Mouse (Mus musculus): Measurements from ENCODE around the gene Tbc1d30. TPM values are rescaled to one million over a fixed set of nuclear protein-coding genes. Genes with fewer than 3 reads are reported as not detected.

The Tbc1d30 gene
- polyA plus RNA-seq, 1 experiment from 2014 or later: 0.63 TPM

DNA sequence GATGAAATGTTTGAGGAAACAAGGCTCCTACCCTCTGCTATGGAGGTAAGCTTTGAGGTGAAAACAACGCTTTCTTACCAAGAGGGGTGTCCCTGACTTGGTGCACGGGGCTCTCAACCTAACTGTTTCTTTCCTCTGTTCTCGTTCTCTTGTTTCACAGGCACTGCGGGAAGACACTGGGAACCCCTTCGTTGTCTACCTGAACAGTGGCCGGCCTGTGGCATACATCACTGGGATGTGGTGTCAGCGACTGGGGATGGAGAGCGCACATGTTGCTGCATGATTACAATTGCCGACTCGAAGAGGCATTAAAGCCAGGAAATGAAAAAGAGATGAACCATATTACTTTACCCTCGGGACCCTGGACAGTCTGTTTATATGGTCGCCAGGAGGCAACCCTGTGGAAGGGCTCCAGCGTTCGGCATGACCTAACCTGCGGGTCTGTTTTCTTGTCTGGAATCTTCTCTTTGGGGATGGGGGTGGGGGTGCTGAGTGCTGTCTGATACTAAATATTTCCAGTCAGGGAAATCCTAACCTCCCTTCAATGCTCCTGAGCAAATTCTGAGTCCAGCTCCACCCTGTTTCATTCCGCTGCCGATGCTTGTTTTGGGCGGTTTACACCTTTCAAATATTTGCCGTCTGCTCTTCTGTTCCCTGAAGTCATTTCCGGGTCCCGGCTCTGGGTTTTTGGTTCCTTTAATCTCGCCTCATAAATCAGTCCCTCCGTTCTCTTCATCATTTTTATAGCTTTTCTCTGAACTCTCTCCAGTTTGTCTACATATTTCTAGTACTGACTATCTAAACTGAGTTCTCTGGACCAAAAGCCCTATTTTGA, 107.5 kb downstream of the Tbc1d30 start:
- Histone ChIP-seq H3K9me3 (no peaks in the 10 kb centered on the region), H3K36me3 (no peaks in the 10 kb centered on the region), H3K27me3 (no peaks in the 10 kb centered on the region), H3K4me1 (replicated peaks) (peaks cover 31% of the 10 kb centered on the region), H3K9ac (replicated peaks) (no peak overlapping the region), H3K4me2 (peak overlapping the region; percentile 20), H3K4me3 (replicated peaks) (no peak overlapping the region), H3K27ac (peak overlapping the region; percentile 46)
- ATAC-seq (ENCODE audit: insufficient number of reproducible peaks, insufficient read depth, low FRiP score, low TSS enrichment, low read depth): 0 out of 2 replicates have a peak, but pooled peaks have one; percentile 22
- 30% methylated on average over 23 of the region's 23 CpGs for WGBS

DNA sequence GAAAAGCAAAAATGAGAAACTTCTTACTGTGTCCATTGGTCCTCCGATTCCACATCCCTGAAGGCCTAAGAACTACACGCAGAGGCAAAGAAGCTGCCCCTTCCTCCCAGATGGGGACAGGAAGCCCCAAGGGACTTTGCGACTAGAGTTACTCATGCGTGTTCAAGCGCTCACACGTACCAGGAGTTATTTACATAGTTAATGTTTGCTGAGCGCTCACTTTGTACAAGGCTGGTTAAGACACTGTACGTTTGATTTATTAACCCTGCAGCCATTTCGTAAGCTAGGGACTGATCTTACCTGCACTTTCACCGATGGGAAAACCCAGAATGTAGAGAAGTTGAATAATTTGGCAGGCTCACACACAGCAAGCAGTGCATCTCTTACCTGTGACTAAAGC, 108.5 kb downstream of the Tbc1d30 start:
- H3K36me3 ChIP-seq: no peaks in the 10 kb centered on the region
- no peak for ATAC-seq (ENCODE audit: insufficient number of reproducible peaks, insufficient read depth, low FRiP score, low TSS enrichment, low read depth)
- no peaks in the 10 kb centered on the region for H3K27me3 ChIP-seq
- peaks cover 39% of the 10 kb centered on the region for H3K4me1 ChIP-seq (replicated peaks)
- H3K9me3 ChIP-seq: no peaks in the 10 kb centered on the region
- peak overlapping the region; percentile 46 for H3K27ac ChIP-seq
- H3K9ac ChIP-seq (replicated peaks): no peak overlapping the region
- 74% methylated on average over 10 of the region's 10 CpGs for WGBS
- no peak overlapping the region for H3K4me2 ChIP-seq
- no peak overlapping the region for H3K4me3 ChIP-seq (replicated peaks)

DNA sequence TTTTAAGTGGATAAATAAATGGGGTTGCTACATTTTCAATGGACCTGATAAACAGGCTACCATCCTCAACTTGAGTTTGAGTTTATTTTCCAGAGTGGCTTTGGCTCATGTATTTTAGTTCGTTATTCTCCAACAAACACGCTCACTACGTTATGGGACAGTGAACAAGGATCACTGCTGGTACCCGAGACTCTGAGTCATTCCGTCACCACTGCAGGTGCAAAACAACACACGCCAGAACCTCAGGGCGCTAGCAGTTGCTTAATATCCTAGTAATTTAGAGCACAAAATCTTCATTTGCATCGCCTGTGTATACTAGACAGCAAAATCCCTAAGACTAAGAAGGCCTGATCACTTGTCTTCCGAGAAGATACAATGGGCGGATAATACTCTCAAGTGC, 112.0 kb downstream of the Tbc1d30 start:
- Histone ChIP-seq H3K27ac (no peak overlapping the region), H3K9me3 (no peaks in the 10 kb centered on the region), H3K27me3 (no peaks in the 10 kb centered on the region), H3K4me3 (replicated peaks) (no peak overlapping the region), H3K36me3 (no peaks in the 10 kb centered on the region), H3K4me2 (no peak overlapping the region), H3K4me1 (replicated peaks) (peaks cover 46% of the 10 kb centered on the region), H3K9ac (replicated peaks) (no peak overlapping the region)
- no peak for ATAC-seq (ENCODE audit: insufficient number of reproducible peaks, insufficient read depth, low FRiP score, low TSS enrichment, low read depth)
- WGBS: 82% methylated on average over 10 of the region's 10 CpGs

DNA sequence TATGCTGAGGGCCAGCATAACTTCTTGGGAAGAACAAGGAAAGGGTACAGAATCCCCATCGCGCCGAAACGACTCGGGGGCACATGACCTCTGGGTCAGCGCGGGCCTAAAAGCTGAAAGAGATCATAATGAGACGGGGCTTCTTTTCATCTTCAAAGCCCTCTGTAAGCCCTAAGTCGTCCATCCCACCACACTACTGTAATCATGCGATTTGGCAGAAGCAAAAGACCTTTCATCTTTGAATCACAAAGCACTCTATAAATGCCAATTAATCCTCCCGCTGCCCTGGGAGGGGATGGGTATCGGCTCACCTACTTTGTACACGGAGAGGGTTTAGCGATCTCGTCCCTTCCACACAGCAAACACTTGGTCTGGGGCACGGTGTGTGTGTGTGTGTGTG, 112.5 kb downstream of the Tbc1d30 start:
- no peak overlapping the region for H3K27ac ChIP-seq
- 17% methylated on average over 16 of the region's 16 CpGs for WGBS
- no peak for ATAC-seq (ENCODE audit: insufficient number of reproducible peaks, insufficient read depth, low FRiP score, low TSS enrichment, low read depth)

DNA sequence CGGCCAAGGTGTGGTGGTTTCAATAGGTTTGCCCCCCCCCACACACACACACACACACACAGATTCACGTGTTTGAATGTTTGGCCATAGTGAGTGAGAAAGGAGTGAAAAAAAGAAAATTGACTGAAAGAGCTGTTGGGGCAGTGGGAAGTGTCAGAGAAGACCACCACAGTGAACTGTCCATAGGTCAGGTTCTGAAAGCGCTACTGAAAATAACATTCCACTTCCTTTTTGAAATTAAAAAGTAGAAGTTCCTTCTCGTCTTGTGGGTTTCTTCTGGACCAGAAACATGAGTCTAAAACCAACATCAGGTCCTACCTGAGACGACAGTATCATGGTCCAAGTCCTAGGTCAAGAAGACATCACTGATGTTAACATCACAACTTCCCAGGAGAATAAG, 113.7 kb downstream of the Tbc1d30 start:
- no peak overlapping the region for H3K27ac ChIP-seq
- no peaks in the 10 kb centered on the region for H3K36me3 ChIP-seq
- no peak overlapping the region for H3K4me3 ChIP-seq (replicated peaks)
- H3K9ac ChIP-seq (replicated peaks): no peak overlapping the region
- ATAC-seq (ENCODE audit: insufficient number of reproducible peaks, insufficient read depth, low FRiP score, low TSS enrichment, low read depth): no peak
- peaks cover 34% of the 10 kb centered on the region for H3K4me1 ChIP-seq (replicated peaks)
- 77% methylated on average over 5 of the region's 5 CpGs for WGBS
- H3K9me3 ChIP-seq: no peaks in the 10 kb centered on the region
- H3K27me3 ChIP-seq: no peaks in the 10 kb centered on the region
- H3K4me2 ChIP-seq: no peak overlapping the region

More for the DNA sequence above, 112.5 kb downstream of the Tbc1d30 start:
- no peak overlapping the region for H3K9ac ChIP-seq (replicated peaks)
- no peaks in the 10 kb centered on the region for H3K36me3 ChIP-seq
- no peak overlapping the region for H3K4me3 ChIP-seq (replicated peaks)
- no peak overlapping the region for H3K4me2 ChIP-seq
- H3K4me1 ChIP-seq (replicated peaks): peaks cover 45% of the 10 kb centered on the region
- H3K27me3 ChIP-seq: no peaks in the 10 kb centered on the region
- no peaks in the 10 kb centered on the region for H3K9me3 ChIP-seq

DNA sequence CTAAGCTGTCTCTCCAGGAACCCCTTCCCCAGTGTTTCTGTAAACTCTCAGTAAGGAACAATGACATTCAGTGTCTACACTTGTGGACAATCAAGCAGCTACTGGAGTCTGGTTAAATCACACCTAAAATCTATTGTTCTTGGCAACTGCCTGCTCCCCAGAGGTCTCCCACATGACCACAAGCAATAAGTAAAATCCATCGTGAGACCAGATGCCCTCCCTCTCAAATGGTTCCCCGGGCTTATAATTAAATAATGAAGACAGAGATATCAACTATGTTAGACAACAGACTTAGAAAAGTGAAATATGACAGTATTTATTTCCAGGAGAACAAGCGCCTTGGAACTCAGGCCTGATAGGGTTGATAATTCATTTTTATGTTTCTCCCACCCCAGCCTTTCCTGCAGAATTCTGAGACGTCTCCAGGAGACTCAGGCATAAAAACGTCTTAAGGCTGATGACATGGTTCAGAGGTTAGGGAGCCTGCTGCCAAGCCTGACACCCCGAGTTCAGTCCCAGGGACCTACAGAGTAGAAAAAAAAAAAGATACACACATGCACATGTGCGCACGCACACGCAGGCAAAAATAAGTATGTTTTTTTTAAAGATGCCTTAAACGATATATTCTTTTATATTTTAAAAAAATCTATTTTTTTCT, 115.8 kb downstream of the Tbc1d30 start:
- H3K9me3 ChIP-seq: 0 out of 2 replicates have a peak, but pooled peaks cover 7% of the 10 kb centered on the region
- H3K4me1 ChIP-seq (replicated peaks): peaks cover 29% of the 10 kb centered on the region
- 63% methylated on average over 10 of the region's 10 CpGs for WGBS
- peak overlapping the region; percentile 36; the same call in 1 of the 2 replicates for H3K27ac ChIP-seq
- H3K36me3 ChIP-seq: no peaks in the 10 kb centered on the region
- no peak for ATAC-seq (ENCODE audit: insufficient number of reproducible peaks, insufficient read depth, low FRiP score, low TSS enrichment, low read depth)
- no peak overlapping the region for H3K9ac ChIP-seq (replicated peaks)
- H3K27me3 ChIP-seq: no peaks in the 10 kb centered on the region
- no peak overlapping the region for H3K4me3 ChIP-seq (replicated peaks)
- no peak overlapping the region for H3K4me2 ChIP-seq

DNA sequence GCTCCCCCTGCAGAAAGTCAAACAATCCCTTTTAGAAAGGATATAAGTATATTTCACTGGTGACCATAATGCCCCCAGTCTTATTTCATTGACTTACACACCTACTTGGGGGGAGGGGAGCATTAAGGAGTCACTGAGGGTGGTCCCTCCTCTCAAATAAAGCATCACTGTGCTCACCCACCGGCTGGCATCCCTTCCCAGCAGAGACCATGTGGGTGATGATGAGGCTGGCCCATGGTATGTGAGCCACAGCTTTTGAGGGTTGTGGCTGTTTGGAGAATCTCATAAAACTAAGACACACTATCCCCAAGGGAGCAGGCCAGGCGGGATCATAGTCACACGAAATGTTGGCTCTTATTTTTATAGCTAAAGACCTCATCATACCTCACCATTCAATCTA, 116.6 kb downstream of the Tbc1d30 start:
- ATAC-seq (ENCODE audit: insufficient number of reproducible peaks, insufficient read depth, low FRiP score, low TSS enrichment, low read depth): no peak
- Histone ChIP-seq H3K9ac (replicated peaks) (no peak overlapping the region), H3K27ac (no peak overlapping the region), H3K9me3 (0 out of 2 replicates have a peak, but pooled peaks cover 7% of the 10 kb centered on the region), H3K4me3 (replicated peaks) (no peak overlapping the region), H3K4me1 (replicated peaks) (peaks cover 34% of the 10 kb centered on the region), H3K27me3 (no peaks in the 10 kb centered on the region), H3K36me3 (no peaks in the 10 kb centered on the region), H3K4me2 (no peak overlapping the region)
- 58% methylated on average over 3 of the region's 3 CpGs for WGBS

DNA sequence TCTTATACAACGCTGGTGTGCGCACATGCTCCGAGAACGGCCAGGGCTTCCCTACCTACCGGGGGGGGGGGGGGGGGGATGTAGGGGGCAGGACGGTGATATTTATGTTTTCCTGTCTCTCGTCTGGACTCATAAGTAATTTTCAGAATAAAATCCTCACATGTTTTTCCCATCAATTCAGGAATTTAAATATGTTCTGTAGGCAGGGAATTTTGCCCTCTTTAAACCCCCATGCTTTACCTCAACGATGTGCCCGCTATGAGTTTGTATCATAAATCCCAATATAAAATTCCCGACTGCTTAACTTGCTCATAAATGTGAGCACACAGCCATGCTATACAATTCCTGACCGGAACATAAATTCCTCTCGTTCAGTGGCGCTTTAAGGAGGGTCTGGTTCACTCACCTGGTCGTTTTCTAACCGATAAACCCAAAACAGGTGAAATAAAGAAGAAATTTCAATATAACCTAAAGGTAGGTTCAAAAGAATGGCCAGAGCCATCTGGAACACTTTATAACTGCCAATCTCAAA, 122.6 kb downstream of the Tbc1d30 start:
- Histone ChIP-seq H3K27me3 (no peaks in the 10 kb centered on the region), H3K9me3 (0 out of 2 replicates have a peak, but pooled peaks cover 7% of the 10 kb centered on the region), H3K4me3 (replicated peaks) (no peak overlapping the region), H3K27ac (peak overlapping the region; percentile 83), H3K4me1 (replicated peaks) (peaks cover 35% of the 10 kb centered on the region), H3K36me3 (no peaks in the 10 kb centered on the region), H3K9ac (replicated peaks) (no peak overlapping the region), H3K4me2 (peak overlapping the region; percentile 47)
- ATAC-seq (ENCODE audit: insufficient number of reproducible peaks, insufficient read depth, low FRiP score, low TSS enrichment, low read depth): peak; percentile 53; the same call in 1 of the 2 replicates
- 17% methylated on average over 15 of the region's 15 CpGs for WGBS

DNA sequence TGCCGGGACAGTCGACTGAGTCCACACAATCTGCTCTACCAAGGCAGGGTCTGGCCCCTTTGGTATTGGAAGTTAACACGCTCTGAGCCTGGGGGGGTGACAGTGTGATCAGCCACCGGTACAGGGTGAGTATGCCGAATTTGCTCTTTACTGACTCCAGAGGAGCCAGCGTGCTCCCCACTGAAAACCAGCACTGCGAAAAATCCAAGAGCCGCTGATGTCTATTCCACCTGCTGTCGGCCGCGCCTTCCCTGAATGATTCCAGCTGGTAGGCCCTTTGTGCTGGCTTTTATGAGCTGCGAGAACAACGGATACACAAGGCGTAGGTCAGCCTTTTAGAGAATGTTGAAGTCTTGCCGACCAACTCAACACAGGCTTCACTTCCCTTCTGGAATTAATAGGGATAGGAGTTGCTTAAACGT, 123.1 kb downstream of the Tbc1d30 start:
- WGBS: 14% methylated on average over 16 of the region's 16 CpGs
- no peak overlapping the region for H3K4me3 ChIP-seq (replicated peaks)
- peak overlapping the region; percentile 83 for H3K27ac ChIP-seq
- H3K9me3 ChIP-seq: 0 out of 2 replicates have a peak, but pooled peaks cover 7% of the 10 kb centered on the region
- peaks cover 35% of the 10 kb centered on the region for H3K4me1 ChIP-seq (replicated peaks)
- ATAC-seq (ENCODE audit: insufficient number of reproducible peaks, insufficient read depth, low FRiP score, low TSS enrichment, low read depth): peak; percentile 87
- H3K4me2 ChIP-seq: peak overlapping the region; percentile 47
- no peak overlapping the region for H3K9ac ChIP-seq (replicated peaks)
- H3K27me3 ChIP-seq: no peaks in the 10 kb centered on the region
- H3K36me3 ChIP-seq: no peaks in the 10 kb centered on the region

DNA sequence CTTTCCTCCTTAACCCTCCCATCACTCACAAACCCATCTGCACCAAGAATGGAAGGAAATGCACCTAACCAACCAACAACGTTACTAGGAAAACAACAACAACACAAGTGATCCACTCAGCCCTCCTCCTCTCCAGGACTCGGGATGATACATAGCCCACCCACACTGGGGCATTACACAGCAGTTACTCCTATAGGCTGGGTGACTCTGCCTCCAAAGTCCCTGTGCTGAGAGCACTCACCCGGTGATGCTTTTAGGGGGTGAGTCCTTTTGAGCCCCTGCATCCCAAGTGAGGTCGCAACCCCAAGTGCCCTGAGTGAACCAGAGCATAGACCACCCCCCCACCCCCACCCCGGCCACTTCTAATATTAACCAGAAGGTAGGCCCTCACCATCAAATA, 123.7 kb downstream of the Tbc1d30 start:
- peak overlapping the region; percentile 47 for H3K4me2 ChIP-seq
- H3K4me1 ChIP-seq (replicated peaks): peaks cover 35% of the 10 kb centered on the region
- H3K27ac ChIP-seq: peak overlapping the region; percentile 83
- H3K4me3 ChIP-seq (replicated peaks): no peak overlapping the region
- 0 out of 2 replicates have a peak, but pooled peaks have one; percentile 40 for ATAC-seq (ENCODE audit: insufficient number of reproducible peaks, insufficient read depth, low FRiP score, low TSS enrichment, low read depth)
- H3K36me3 ChIP-seq: no peaks in the 10 kb centered on the region
- 36% methylated on average over 5 of the region's 5 CpGs for WGBS
- no peaks in the 10 kb centered on the region for H3K27me3 ChIP-seq
- H3K9ac ChIP-seq (replicated peaks): no peak overlapping the region
- H3K9me3 ChIP-seq: 0 out of 2 replicates have a peak, but pooled peaks cover 7% of the 10 kb centered on the region

DNA sequence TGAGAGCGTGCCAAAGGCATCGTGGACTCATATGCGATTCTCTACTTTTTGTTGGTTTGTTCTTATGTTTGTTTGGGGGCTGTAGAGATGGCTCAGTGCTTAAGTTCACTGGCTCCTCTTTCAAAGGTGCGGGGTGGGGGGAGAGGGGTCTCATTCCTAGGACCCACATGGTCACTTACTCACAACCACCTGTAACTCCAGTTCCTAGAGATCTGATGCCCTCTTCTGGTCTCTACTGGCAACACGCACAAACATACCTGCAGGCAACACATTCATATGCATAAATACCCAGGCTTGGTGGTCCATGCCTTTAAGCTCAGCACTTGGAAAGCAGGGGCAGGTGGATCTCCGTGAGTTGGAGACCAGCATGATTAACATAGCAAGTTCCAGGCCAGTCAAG, 125.4 kb downstream of the Tbc1d30 start:
- Histone ChIP-seq H3K9ac (replicated peaks) (no peak overlapping the region), H3K27me3 (no peaks in the 10 kb centered on the region), H3K4me3 (replicated peaks) (no peak overlapping the region), H3K36me3 (no peaks in the 10 kb centered on the region), H3K4me2 (no peak overlapping the region), H3K4me1 (replicated peaks) (peaks cover 35% of the 10 kb centered on the region), H3K9me3 (peaks cover 2% of the 10 kb centered on the region), H3K27ac (no peak overlapping the region)
- no peak for ATAC-seq (ENCODE audit: insufficient number of reproducible peaks, insufficient read depth, low FRiP score, low TSS enrichment, low read depth)
- WGBS: 73% methylated on average over 6 of the region's 6 CpGs

Measured in limb, embryonic 12.5 days (tissue).